Mouse (Mus musculus) liver, embryonic 15.5 days (tissue): Measurements from ENCODE around the gene Mei4. TPM values are rescaled to one million over a fixed set of nuclear protein-coding genes. Genes with fewer than 3 reads are reported as not detected.

Experiments
- ATAC-seq: fragments of 200-750 bp; cut with Nextera tagmentation; 2 replicates; pipeline ENCODE4 v1.8.0; 2017; ENCODE audit warnings: moderate number of reproducible peaks, mild to moderate bottlenecking, moderate library complexity; ENCODE audit not compliant: insufficient read depth
- H3K27ac ChIP-seq: fragments of 300-500 bp; sonication (generic); replicated peaks from 2 replicates; pipeline ENCODE4 v1.5.1; 2015; ENCODE audit warnings: mild to moderate bottlenecking, inconsistent platforms
- H3K27me3 ChIP-seq: fragments of 300-500 bp; sonication (generic); 2 replicates; pipeline ENCODE4 v1.6.1; 2015; ENCODE audit warnings: mild to moderate bottlenecking, inconsistent platforms
- H3K36me3 ChIP-seq: fragments of 300-500 bp; sonication (generic); replicated peaks from 2 replicates; pipeline ENCODE4 v1.6.1; 2015; ENCODE audit warnings: moderate library complexity, mild to moderate bottlenecking, inconsistent platforms
- H3K4me1 ChIP-seq: fragments of 300-500 bp; sonication (generic); replicated peaks from 2 replicates; pipeline ENCODE4 v1.6.1; 2015; ENCODE audit warnings: inconsistent platforms
- H3K4me2 ChIP-seq: fragments of 300-500 bp; sonication (generic); 2 replicates; pipeline ENCODE4 v1.6.1; 2015; ENCODE audit warnings: moderate library complexity, mild to moderate bottlenecking, inconsistent platforms
- H3K4me3 ChIP-seq: fragments of 300-500 bp; sonication (generic); replicated peaks from 2 replicates; pipeline ENCODE4 v1.5.1; 2015; ENCODE audit warnings: mild to moderate bottlenecking, inconsistent platforms
- H3K9ac ChIP-seq: fragments of 300-500 bp; sonication (generic); 2 replicates; pipeline ENCODE4 v1.6.1; 2015; ENCODE audit warnings: moderate library complexity, mild to moderate bottlenecking, inconsistent platforms
- H3K9me3 ChIP-seq: fragments of 300-500 bp; sonication (generic); replicated peaks from 2 replicates; pipeline ENCODE4 v1.6.1; 2016; ENCODE audit warnings: inconsistent platforms
- WGBS: fragments of 180-500 bp; shearing (Covaris S2); methylation state at CpG from one replicate; pipeline ENCODE4 v1.1.7; 2015; ENCODE audit warnings: mixed read lengths; ENCODE audit not compliant: insufficient replicate concordance; 5-methylcytosine and 5-hydroxymethylcytosine counted together
- polyA plus RNA-seq: library from polyadenylated mRNA; unstranded; fragments of >200 nt; fragmentation: Nextera tagmentation; extraction: Ambion mirVana; gene quantifications from 2 replicates; pipeline ENCODE4 v1.2.1, GENCODE M21; 2015

Gene Mei4
- polyA plus RNA-seq, 1 experiment from 2014 or later = 0.31 TPM

GRCm38 (mm10) chr9:81956858-81957257 is 93.4 kb downstream of the Mei4 start:
- no peaks in the 10 kb centered on the region for H3K9me3 ChIP-seq
- WGBS = 52% methylated on average over 3 of the region's 3 CpGs
- no peak overlapping the region for H3K27ac ChIP-seq
- no peak overlapping the region for H3K4me2 ChIP-seq
- no peaks in the 10 kb centered on the region for H3K27me3 ChIP-seq
- H3K4me3 ChIP-seq = no peak overlapping the region
- ATAC-seq = no peak
- no peaks in the 10 kb centered on the region for H3K36me3 ChIP-seq
- no peak overlapping the region for H3K9ac ChIP-seq
- no peaks in the 10 kb centered on the region for H3K4me1 ChIP-seq

GRCm38 (mm10) chr9:81957842-81958241 is 94.4 kb downstream of the Mei4 start:
- no peaks in the 10 kb centered on the region for H3K36me3 ChIP-seq
- no peak overlapping the region for H3K4me3 ChIP-seq
- H3K27me3 ChIP-seq = no peaks in the 10 kb centered on the region
- no peak for ATAC-seq
- 55% methylated on average over 2 of the region's 2 CpGs for WGBS
- H3K9ac ChIP-seq = no peak overlapping the region
- H3K9me3 ChIP-seq = no peaks in the 10 kb centered on the region
- H3K4me2 ChIP-seq = no peak overlapping the region
- H3K27ac ChIP-seq = no peak overlapping the region
- H3K4me1 ChIP-seq = no peaks in the 10 kb centered on the region

- no peaks in the 10 kb centered on the region for H3K36me3 ChIP-seq
- 71% methylated on average over 1 of the region's 1 CpGs for WGBS
- no peak for ATAC-seq
- H3K27ac ChIP-seq = no peak overlapping the region
- no peaks in the 10 kb centered on the region for H3K27me3 ChIP-seq
- H3K9me3 ChIP-seq = no peaks in the 10 kb centered on the region
- H3K4me2 ChIP-seq = no peak overlapping the region
- H3K4me1 ChIP-seq = no peaks in the 10 kb centered on the region
- H3K4me3 ChIP-seq = no peak overlapping the region
- H3K9ac ChIP-seq = no peak overlapping the region
These were observed 103.3 kb downstream of the Mei4 start for GRCm38 (mm10) chr9:81966765-81967164.

- no peak overlapping the region for H3K4me3 ChIP-seq
These were observed 105.5 kb downstream of the Mei4 start for GRCm38 (mm10) chr9:81968935-81969334.

GRCm38 (mm10) chr9:81982461-81982860 is 119.0 kb downstream of the Mei4 start:
- Histone ChIP-seq H3K4me3 (no peak overlapping the region), H3K4me1 (no peaks in the 10 kb centered on the region), H3K9ac (no peak overlapping the region), H3K36me3 (no peaks in the 10 kb centered on the region), H3K4me2 (no peak overlapping the region), H3K27me3 (no peaks in the 10 kb centered on the region), H3K9me3 (no peaks in the 10 kb centered on the region), H3K27ac (no peak overlapping the region)
- no peak for ATAC-seq
- 54% methylated on average over 3 of the region's 3 CpGs for WGBS

More at GRCm38 (mm10) chr9:81968935-81969334, 105.5 kb downstream of the Mei4 start:
- Histone ChIP-seq H3K9me3 (no peaks in the 10 kb centered on the region), H3K9ac (no peak overlapping the region), H3K4me1 (no peaks in the 10 kb centered on the region), H3K4me2 (no peak overlapping the region), H3K27me3 (no peaks in the 10 kb centered on the region), H3K36me3 (no peaks in the 10 kb centered on the region), H3K27ac (no peak overlapping the region)
- 35% methylated on average over 2 of the region's 2 CpGs for WGBS
- ATAC-seq = no peak

GRCm38 (mm10) chr9:82012991-82013390 is 149.5 kb downstream of the Mei4 start:
- Histone ChIP-seq H3K27me3 (no peaks in the 10 kb centered on the region), H3K4me3 (no peak overlapping the region), H3K27ac (no peak overlapping the region), H3K36me3 (no peaks in the 10 kb centered on the region), H3K9me3 (no peaks in the 10 kb centered on the region), H3K9ac (no peak overlapping the region), H3K4me2 (no peak overlapping the region), H3K4me1 (no peaks in the 10 kb centered on the region)
- ATAC-seq = no peak
- WGBS = 55% methylated on average over 3 of the region's 3 CpGs

GRCm38 (mm10) chr9:82042515-82043056 is 179.1 kb downstream of the Mei4 start:
- Histone ChIP-seq H3K9ac (no peak overlapping the region), H3K27me3 (no peaks in the 10 kb centered on the region), H3K4me1 (no peaks in the 10 kb centered on the region), H3K36me3 (no peaks in the 10 kb centered on the region), H3K9me3 (no peaks in the 10 kb centered on the region), H3K4me2 (no peak overlapping the region), H3K4me3 (no peak overlapping the region), H3K27ac (no peak overlapping the region)
- 77% methylated on average over 1 of the region's 1 CpGs for WGBS
- ATAC-seq = no peak

- H3K9me3 ChIP-seq = no peaks in the 10 kb centered on the region
- H3K27me3 ChIP-seq = no peaks in the 10 kb centered on the region
- H3K27ac ChIP-seq = no peak overlapping the region
- no peaks in the 10 kb centered on the region for H3K4me1 ChIP-seq
- no peak overlapping the region for H3K4me3 ChIP-seq
- H3K36me3 ChIP-seq = no peaks in the 10 kb centered on the region
- WGBS = 58% methylated on average over 2 of the region's 2 CpGs
- no peak overlapping the region for H3K4me2 ChIP-seq
- H3K9ac ChIP-seq = no peak overlapping the region
- no peak for ATAC-seq
These were observed 181.0 kb downstream of the Mei4 start for GRCm38 (mm10) chr9:82044517-82044916.

GRCm38 (mm10) chr9:82073832-82074231 is 210.4 kb downstream of the Mei4 start:
- 38% methylated on average over 1 of the region's 1 CpGs for WGBS
- H3K4me1 ChIP-seq = no peaks in the 10 kb centered on the region
- no peaks in the 10 kb centered on the region for H3K36me3 ChIP-seq
- H3K9ac ChIP-seq = no peak overlapping the region
- no peaks in the 10 kb centered on the region for H3K27me3 ChIP-seq
- ATAC-seq = no peak
- no peak overlapping the region for H3K4me3 ChIP-seq
- no peaks in the 10 kb centered on the region for H3K9me3 ChIP-seq
- no peak overlapping the region for H3K27ac ChIP-seq
- H3K4me2 ChIP-seq = no peak overlapping the region

- Histone ChIP-seq H3K4me3 (no peak overlapping the region), H3K36me3 (no peaks in the 10 kb centered on the region), H3K27me3 (no peaks in the 10 kb centered on the region), H3K27ac (no peak overlapping the region), H3K4me1 (no peaks in the 10 kb centered on the region), H3K9ac (no peak overlapping the region), H3K9me3 (no peaks in the 10 kb centered on the region), H3K4me2 (no peak overlapping the region)
- no peak for ATAC-seq
- 66% methylated on average over 2 of the region's 2 CpGs for WGBS
These were observed 211.8 kb downstream of the Mei4 start for GRCm38 (mm10) chr9:82075270-82075669.

GRCm38 (mm10) chr9:82096409-82096808 is 232.9 kb downstream of the Mei4 start:
- Histone ChIP-seq H3K9me3 (no peaks in the 10 kb centered on the region), H3K27me3 (no peaks in the 10 kb centered on the region), H3K4me3 (no peak overlapping the region), H3K27ac (no peak overlapping the region), H3K4me1 (no peaks in the 10 kb centered on the region), H3K36me3 (no peaks in the 10 kb centered on the region), H3K9ac (no peak overlapping the region), H3K4me2 (no peak overlapping the region)
- 46% methylated on average over 3 of the region's 3 CpGs for WGBS
- no peak for ATAC-seq

GRCm38 (mm10) chr9:82114865-82115264 is 251.4 kb downstream of the Mei4 start:
- Histone ChIP-seq H3K27ac (no peak overlapping the region), H3K4me1 (no peaks in the 10 kb centered on the region), H3K9ac (no peak overlapping the region), H3K4me2 (no peak overlapping the region), H3K27me3 (no peaks in the 10 kb centered on the region), H3K4me3 (no peak overlapping the region), H3K36me3 (no peaks in the 10 kb centered on the region), H3K9me3 (no peaks in the 10 kb centered on the region; the same call in 1 of the 2 replicates)
- WGBS = 78% methylated on average over 2 of the region's 2 CpGs
- no peak for ATAC-seq
